Mouse (Mus musculus): ENCODE measurements at regions not wholly inside any gene's neighbourhood (a gene's known extent, or its start where the extent isn't known, plus 50 kb on each side); places are given as distances from the start of the nearest gene placed in this dataset.

- H3K9ac ChIP-seq (ENCODE audit: low read length), result no peak overlapping the region
- H3K9me3 ChIP-seq (ENCODE audit: control insufficient read depth, low read length), result no peaks in the 10 kb centered on the region
- no peak for DNase-seq (ENCODE audit: low spot score)
- H3K4me3 ChIP-seq (ENCODE audit: low read depth, low read length), result no peak overlapping the region
- no peak overlapping the region for H3K4me2 ChIP-seq (ENCODE audit: low read depth)
- 84% methylated on average over 3 of the region's 3 CpGs for WGBS
- no peak overlapping the region for H3K27ac ChIP-seq (ENCODE audit: low read depth, low read length)
- no peaks in the 10 kb centered on the region for H3K4me1 ChIP-seq (ENCODE audit: control insufficient read depth, insufficient read depth, low read length)
- H3K27me3 ChIP-seq (ENCODE audit: control insufficient read depth, insufficient read depth, low read length), result no peaks in the 10 kb centered on the region
- H3K36me3 ChIP-seq (ENCODE audit: control insufficient read depth, insufficient read depth, low read length), result no peaks in the 10 kb centered on the region
- ATAC-seq (ENCODE audit: insufficient read depth, low FRiP score, low TSS enrichment), result no peak
Measured at GRCm38 (mm10) chr1:89002326-89002725, 67.9 kb upstream of the Sh3bp4 start.

GRCm38 (mm10) chr1:89003752-89004151 is 66.5 kb upstream of the Sh3bp4 start:
- ATAC-seq (ENCODE audit: insufficient read depth, low FRiP score, low TSS enrichment) (no peak), DNase-seq (ENCODE audit: low spot score) (no peak)
- Histone ChIP-seq H3K9me3 (ENCODE audit: control insufficient read depth, low read length) (no peaks in the 10 kb centered on the region), H3K4me1 (ENCODE audit: control insufficient read depth, insufficient read depth, low read length) (no peaks in the 10 kb centered on the region), H3K4me3 (ENCODE audit: low read depth, low read length) (no peak overlapping the region), H3K27me3 (ENCODE audit: control insufficient read depth, insufficient read depth, low read length) (no peaks in the 10 kb centered on the region), H3K27ac (ENCODE audit: low read depth, low read length) (no peak overlapping the region), H3K36me3 (ENCODE audit: control insufficient read depth, insufficient read depth, low read length) (no peaks in the 10 kb centered on the region), H3K4me2 (ENCODE audit: low read depth) (no peak overlapping the region), H3K9ac (ENCODE audit: low read length) (no peak overlapping the region)
- WGBS, result 80% methylated on average over 2 of the region's 2 CpGs

GRCm38 (mm10) chr1:89007476-89007875 is 62.7 kb upstream of the Sh3bp4 start:
- Histone ChIP-seq H3K4me2 (ENCODE audit: low read depth) (no peak overlapping the region), H3K4me1 (ENCODE audit: control insufficient read depth, insufficient read depth, low read length) (0 out of 2 replicates have a peak, but pooled peaks cover under 1% of the 10 kb centered on the region), H3K9me3 (ENCODE audit: control insufficient read depth, low read length) (no peaks in the 10 kb centered on the region), H3K9ac (ENCODE audit: low read length) (no peak overlapping the region), H3K27ac (ENCODE audit: low read depth, low read length) (no peak overlapping the region), H3K27me3 (ENCODE audit: control insufficient read depth, insufficient read depth, low read length) (no peaks in the 10 kb centered on the region), H3K4me3 (ENCODE audit: low read depth, low read length) (no peak overlapping the region), H3K36me3 (ENCODE audit: control insufficient read depth, insufficient read depth, low read length) (no peaks in the 10 kb centered on the region)
- 93% methylated on average over 7 of the region's 7 CpGs for WGBS
- no peak for ATAC-seq (ENCODE audit: insufficient read depth, low FRiP score, low TSS enrichment)
- no peak for DNase-seq (ENCODE audit: low spot score)

- Histone ChIP-seq H3K27me3 (ENCODE audit: control insufficient read depth, insufficient read depth, low read length) (no peaks in the 10 kb centered on the region), H3K9me3 (ENCODE audit: control insufficient read depth, low read length) (no peaks in the 10 kb centered on the region), H3K9ac (ENCODE audit: low read length) (no peak overlapping the region), H3K4me3 (ENCODE audit: low read depth, low read length) (no peak overlapping the region), H3K36me3 (ENCODE audit: control insufficient read depth, insufficient read depth, low read length) (no peaks in the 10 kb centered on the region), H3K4me1 (ENCODE audit: control insufficient read depth, insufficient read depth, low read length) (0 out of 2 replicates have a peak, but pooled peaks cover 3% of the 10 kb centered on the region), H3K4me2 (ENCODE audit: low read depth) (no peak overlapping the region), H3K27ac (ENCODE audit: low read depth, low read length) (no peak overlapping the region)
- DNase-seq (ENCODE audit: low spot score) (no peak), ATAC-seq (ENCODE audit: insufficient read depth, low FRiP score, low TSS enrichment) (no peak)
- 77% methylated on average over 2 of the region's 2 CpGs for WGBS
Measured at GRCm38 (mm10) chr1:89010170-89010569, 60.0 kb upstream of the Sh3bp4 start.

GRCm38 (mm10) chr1:89011454-89011853 is 58.8 kb upstream of the Sh3bp4 start:
- Histone ChIP-seq H3K4me1 (ENCODE audit: control insufficient read depth, insufficient read depth, low read length) (0 out of 2 replicates have a peak, but pooled peaks cover 3% of the 10 kb centered on the region), H3K36me3 (ENCODE audit: control insufficient read depth, insufficient read depth, low read length) (no peaks in the 10 kb centered on the region), H3K4me2 (ENCODE audit: low read depth) (no peak overlapping the region), H3K27ac (ENCODE audit: low read depth, low read length) (no peak overlapping the region), H3K4me3 (ENCODE audit: low read depth, low read length) (no peak overlapping the region), H3K9ac (ENCODE audit: low read length) (no peak overlapping the region), H3K27me3 (ENCODE audit: control insufficient read depth, insufficient read depth, low read length) (no peaks in the 10 kb centered on the region), H3K9me3 (ENCODE audit: control insufficient read depth, low read length) (no peaks in the 10 kb centered on the region)
- no peak for ATAC-seq (ENCODE audit: insufficient read depth, low FRiP score, low TSS enrichment)
- 72% methylated on average over 7 of the region's 7 CpGs for WGBS
- no peak for DNase-seq (ENCODE audit: low spot score)

- Histone ChIP-seq H3K4me2 (ENCODE audit: low read depth) (no peak overlapping the region), H3K4me3 (ENCODE audit: low read depth, low read length) (no peak overlapping the region), H3K36me3 (ENCODE audit: control insufficient read depth, insufficient read depth, low read length) (no peaks in the 10 kb centered on the region), H3K4me1 (ENCODE audit: control insufficient read depth, insufficient read depth, low read length) (0 out of 2 replicates have a peak, but pooled peaks cover 3% of the 10 kb centered on the region), H3K9ac (ENCODE audit: low read length) (no peak overlapping the region), H3K27me3 (ENCODE audit: control insufficient read depth, insufficient read depth, low read length) (no peaks in the 10 kb centered on the region), H3K9me3 (ENCODE audit: control insufficient read depth, low read length) (no peaks in the 10 kb centered on the region), H3K27ac (ENCODE audit: low read depth, low read length) (no peak overlapping the region)
- DNase-seq (ENCODE audit: low spot score), result peak; percentile 17
- WGBS, result 54% methylated on average over 12 of the region's 12 CpGs
- no peak for ATAC-seq (ENCODE audit: insufficient read depth, low FRiP score, low TSS enrichment)
Measured at GRCm38 (mm10) chr1:89015385-89015784, 54.8 kb upstream of the Sh3bp4 start.

- no peak overlapping the region for H3K4me2 ChIP-seq (ENCODE audit: low read depth)
- no peaks in the 10 kb centered on the region for H3K27me3 ChIP-seq (ENCODE audit: control insufficient read depth, insufficient read depth, low read length)
- H3K27ac ChIP-seq (ENCODE audit: low read depth, low read length), result no peak overlapping the region
- H3K9me3 ChIP-seq (ENCODE audit: control insufficient read depth, low read length), result no peaks in the 10 kb centered on the region
- no peaks in the 10 kb centered on the region for H3K36me3 ChIP-seq (ENCODE audit: control insufficient read depth, insufficient read depth, low read length)
- DNase-seq (ENCODE audit: low spot score) (no peak), ATAC-seq (ENCODE audit: insufficient read depth, low FRiP score, low TSS enrichment) (no peak)
- no peak overlapping the region for H3K9ac ChIP-seq (ENCODE audit: low read length)
- H3K4me3 ChIP-seq (ENCODE audit: low read depth, low read length), result no peak overlapping the region
- WGBS, result 70% methylated on average over 10 of the region's 10 CpGs
- 0 out of 2 replicates have a peak, but pooled peaks cover 3% of the 10 kb centered on the region for H3K4me1 ChIP-seq (ENCODE audit: control insufficient read depth, insufficient read depth, low read length)
Measured at GRCm38 (mm10) chr1:89015845-89016244, 54.4 kb upstream of the Sh3bp4 start.

- Histone ChIP-seq H3K4me3 (ENCODE audit: low read depth, low read length) (no peak overlapping the region), H3K27me3 (ENCODE audit: control insufficient read depth, insufficient read depth, low read length) (no peaks in the 10 kb centered on the region), H3K27ac (ENCODE audit: low read depth, low read length) (no peak overlapping the region), H3K36me3 (ENCODE audit: control insufficient read depth, insufficient read depth, low read length) (no peaks in the 10 kb centered on the region), H3K4me2 (ENCODE audit: low read depth) (no peak overlapping the region), H3K9ac (ENCODE audit: low read length) (no peak overlapping the region), H3K9me3 (ENCODE audit: control insufficient read depth, low read length) (no peaks in the 10 kb centered on the region), H3K4me1 (ENCODE audit: control insufficient read depth, insufficient read depth, low read length) (no peaks in the 10 kb centered on the region)
- 93% methylated on average over 4 of the region's 4 CpGs for WGBS
- DNase-seq (ENCODE audit: low spot score), result no peak
- ATAC-seq (ENCODE audit: insufficient read depth, low FRiP score, low TSS enrichment), result no peak
Measured at GRCm38 (mm10) chr1:89019778-89020373, 50.3 kb upstream of the Sh3bp4 start.
